Mouse (Mus musculus) granulocyte monocyte progenitor cell, adult 5-6 weeks (primary cell): ENCODE data around the gene Rtp3. TPM values are rescaled to one million over a fixed set of nuclear protein-coding genes. Genes with fewer than 3 reads are reported as not detected.
A peak's percentile ranks its signal among the peaks of the same experiment; 100 is the strongest.

ENCODE experiments used
- ATAC-seq: replicated peaks from 2 replicates; pipeline ENCODE4 v1.8.0; 2016; ENCODE audit warnings: mild to moderate bottlenecking, moderate TSS enrichment, inconsistent platforms; ENCODE audit not compliant: poor library complexity, severe bottlenecking
- total RNA-seq, 2 experiments: library from RNA; stranded (forward) in 1 of 2; stranded (reverse) in 1 of 2; fragments of 200-712, 200-1000 nt in 1 of 2; fragments of >200 nt in 1 of 2; fragmentation: Nextera tagmentation in 1 of 2; gene quantifications; 2 replicates each; pipeline ENCODE4 v1.2.3; 2014 to 2017

The Rtp3 gene
- total RNA-seq, 2 experiments from 2014 or later = not detected

DNA sequence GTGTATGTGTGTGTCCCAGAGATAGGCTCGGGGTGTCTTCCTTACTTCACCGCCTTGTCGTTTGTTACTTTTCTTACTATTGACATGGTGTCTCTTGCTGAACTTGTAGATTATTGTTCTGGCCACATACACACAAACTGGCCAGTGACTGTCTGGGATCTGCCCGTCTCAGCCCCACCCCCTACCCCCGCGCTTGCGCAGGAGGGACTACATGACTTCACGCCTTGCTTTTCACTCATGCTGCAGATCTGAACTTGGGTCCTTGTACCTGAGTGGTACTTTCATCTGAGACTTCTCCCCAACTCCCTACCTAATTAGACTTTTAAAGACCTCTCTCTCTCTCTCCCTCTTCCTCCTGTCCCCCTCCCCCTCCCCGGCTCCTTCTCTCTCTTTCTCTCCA, 6.3 kb downstream of the Rtp3 start:
- no peak for ATAC-seq

DNA sequence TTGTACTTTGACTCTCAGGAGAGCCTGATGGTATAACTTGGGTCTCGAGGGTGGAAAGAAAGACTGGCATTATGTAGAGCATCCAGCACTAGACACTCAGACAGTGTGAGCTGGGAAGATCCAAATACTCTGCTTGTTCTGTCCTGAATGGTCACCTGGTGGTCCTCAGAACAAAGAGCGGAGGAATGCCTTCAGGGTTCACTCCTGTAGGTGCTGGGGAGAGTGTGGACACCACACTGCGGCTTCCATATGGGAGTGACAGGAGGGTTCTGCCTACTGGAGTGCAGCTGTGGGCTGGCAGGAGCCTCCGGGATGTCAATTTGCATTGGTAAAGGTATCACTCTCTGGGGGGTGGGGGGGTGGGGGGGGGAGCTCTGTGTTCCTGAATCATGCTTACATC, 8.0 kb downstream of the Rtp3 start:
- no peak for ATAC-seq

- ATAC-seq = no peak
These were observed 11.0 kb downstream of the Rtp3 start for GRCm38 (mm10) chr9:110979411-110979810.

- ATAC-seq = no peak
These were observed 24.5 kb downstream of the Rtp3 start for GRCm38 (mm10) chr9:110965910-110966231.

DNA sequence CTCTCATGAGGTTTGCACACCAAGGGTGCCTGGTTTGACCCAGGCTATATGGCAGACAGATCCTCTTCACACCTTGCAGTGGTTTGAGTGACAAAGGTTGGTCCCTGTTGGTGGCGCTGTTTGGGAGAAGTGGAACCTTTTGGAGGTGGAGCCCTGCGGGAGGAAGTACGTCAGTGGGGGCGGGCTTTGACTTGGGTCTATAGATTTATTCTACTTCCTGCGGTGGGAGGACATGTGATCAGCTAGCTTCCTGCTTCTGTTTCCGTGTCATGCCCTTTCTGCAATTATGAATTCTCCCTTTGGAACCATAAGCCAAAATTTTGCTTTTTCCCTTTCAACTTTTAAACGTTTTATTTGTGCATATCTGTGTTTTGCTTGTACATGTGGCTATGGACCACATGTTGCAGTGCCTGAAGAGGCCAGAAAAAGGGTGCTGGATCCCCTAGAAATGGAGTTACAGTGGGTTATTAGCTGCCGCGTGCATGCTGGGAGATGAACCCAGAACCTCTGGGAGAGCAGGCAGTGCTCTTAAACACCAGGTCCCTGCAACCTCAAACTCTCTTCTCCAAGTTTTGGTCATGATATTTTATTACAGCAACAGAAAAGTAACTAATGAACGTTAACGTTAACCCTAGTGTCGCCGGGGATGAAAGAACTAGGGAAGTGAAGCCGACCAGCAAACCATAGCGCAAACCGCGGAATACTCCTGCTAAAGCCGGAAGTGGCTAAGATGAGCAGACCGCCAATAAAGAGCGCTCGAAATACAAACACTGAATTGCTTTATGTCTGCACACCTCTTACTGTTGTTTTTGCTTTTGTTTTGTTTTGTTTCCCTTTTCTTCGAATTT, 25.1 kb downstream of the Rtp3 start:
- no peak for ATAC-seq

DNA sequence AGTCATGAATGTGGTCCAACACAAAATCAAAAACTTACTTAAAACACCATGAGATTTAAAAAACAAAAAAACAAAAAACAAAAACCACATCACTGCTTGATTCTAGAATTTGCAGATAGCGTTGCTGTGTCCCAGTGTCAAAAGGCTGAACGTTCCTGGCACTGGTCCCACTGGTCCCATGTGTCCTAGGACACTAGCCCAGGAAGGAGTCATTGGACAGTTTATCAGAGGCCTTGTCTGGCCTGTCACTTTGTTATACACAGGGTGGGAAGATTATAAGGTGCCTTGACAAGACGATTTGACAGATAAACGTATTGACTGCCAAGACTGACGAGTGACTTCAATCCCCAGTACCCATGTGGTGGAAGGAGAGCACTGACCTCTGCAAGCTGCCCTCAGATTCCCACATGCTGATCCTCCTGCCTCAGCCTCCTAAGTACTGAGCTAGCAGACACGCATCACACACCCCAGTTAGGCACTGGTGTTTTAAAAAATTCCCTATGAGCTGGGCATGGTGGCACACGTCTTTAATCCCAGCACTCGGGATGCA, 26.7 kb downstream of the Rtp3 start:
- no peak for ATAC-seq

- ATAC-seq = no peak
These were observed 29.0 kb downstream of the Rtp3 start for GRCm38 (mm10) chr9:110961386-110961785.

DNA sequence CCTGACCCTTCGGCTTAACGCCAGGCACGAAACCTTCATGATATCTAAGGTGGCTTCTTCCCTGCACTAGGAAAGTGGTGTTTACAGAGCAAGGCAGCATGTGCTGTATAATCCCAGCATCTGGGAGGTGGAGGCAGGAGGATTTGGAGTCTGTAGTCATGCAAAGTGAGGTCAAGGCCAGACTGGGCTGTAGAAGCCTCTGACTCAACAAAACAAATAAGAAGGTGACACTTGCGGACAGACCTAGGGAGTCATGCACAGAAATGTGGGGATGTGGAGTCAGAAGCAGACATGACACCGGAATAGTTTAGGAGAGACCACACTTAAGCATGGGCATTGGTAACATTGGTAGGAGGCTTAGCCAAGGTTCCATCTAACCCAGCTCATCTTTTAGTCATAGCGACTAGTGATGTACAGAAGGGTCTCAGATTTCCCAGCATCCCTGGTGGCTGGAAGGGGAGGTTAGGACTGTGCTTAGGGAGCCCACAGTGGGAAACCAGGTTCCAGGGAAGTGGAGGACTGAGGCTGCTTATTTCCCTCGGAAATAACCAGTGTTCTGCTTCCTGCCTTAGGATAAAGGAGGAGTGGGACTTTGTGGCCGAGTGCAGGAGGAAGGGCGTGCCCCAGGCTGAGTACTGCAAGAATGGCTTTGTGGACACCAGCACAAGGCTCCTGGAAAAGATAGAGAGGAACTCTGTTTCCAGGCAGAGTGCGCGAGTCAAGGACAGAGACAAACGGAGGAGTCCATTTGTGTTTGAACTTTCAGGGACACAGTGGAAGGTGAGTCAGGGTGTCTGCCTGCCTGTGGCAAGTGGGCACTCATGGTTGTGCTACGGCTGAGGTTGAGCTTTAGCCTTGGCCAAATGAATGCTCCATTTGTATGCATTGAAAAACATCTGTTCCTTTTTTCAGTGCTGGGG, 29.9 kb downstream of the Rtp3 start:
- no peak for ATAC-seq

DNA sequence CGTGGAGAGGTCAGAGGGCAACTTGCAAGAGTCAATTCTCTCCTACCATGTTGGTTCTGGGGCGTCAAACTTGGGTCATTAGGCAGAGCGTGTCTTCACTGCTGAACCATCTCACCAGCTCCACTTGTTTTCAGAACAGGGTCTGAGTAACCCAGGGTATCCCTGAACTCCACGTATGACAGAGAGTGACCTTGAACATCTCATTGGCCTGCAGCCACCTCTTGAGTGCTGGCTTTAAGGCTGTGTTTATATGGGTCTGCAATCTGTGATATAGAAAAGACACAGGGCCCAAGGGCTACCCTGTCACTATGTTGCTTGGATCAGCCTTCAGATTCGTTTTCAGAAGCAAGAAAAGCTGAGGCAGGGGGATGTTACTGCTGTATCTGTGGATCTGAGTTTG, 30.7 kb downstream of the Rtp3 start:
- no peak for ATAC-seq

- ATAC-seq = no peak
These were observed 34.4 kb downstream of the Rtp3 start for GRCm38 (mm10) chr9:110955962-110956361.

DNA sequence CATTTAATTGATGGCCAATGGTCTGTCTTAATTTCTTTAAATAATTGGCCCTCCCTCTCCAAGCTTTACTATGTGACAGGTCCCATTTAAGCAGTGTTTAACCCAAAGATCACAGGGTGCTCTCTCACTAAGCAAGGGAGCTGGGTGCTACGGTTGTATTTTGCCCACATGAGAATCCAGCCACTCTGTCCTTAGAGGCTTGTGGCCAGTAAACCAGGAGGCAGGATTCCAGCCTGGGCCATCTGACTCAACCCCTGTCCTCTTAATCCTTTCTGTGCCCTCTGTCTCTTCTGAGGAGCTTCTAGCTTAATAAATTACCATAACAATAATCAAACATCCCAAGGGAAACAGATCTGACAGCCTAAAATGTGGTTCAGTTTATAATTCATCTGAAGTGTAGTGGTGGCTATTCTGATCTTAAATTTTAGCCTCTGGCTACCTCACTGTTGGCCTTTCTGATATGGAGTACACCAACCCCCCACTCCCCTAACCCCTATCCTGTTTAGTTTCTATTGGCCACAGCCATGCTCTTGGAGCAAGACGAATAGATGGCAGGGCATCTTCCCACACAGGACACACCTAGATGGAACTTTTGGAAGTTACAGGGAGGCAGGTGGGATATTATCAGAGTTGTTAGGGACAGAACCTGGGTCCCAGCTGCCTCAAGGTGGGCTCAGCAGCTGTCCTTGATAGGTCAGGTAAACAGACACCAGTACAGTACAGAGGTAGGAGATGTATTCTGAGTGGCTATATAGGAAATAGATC, 35.5 kb downstream of the Rtp3 start:
- ATAC-seq = no peak

DNA sequence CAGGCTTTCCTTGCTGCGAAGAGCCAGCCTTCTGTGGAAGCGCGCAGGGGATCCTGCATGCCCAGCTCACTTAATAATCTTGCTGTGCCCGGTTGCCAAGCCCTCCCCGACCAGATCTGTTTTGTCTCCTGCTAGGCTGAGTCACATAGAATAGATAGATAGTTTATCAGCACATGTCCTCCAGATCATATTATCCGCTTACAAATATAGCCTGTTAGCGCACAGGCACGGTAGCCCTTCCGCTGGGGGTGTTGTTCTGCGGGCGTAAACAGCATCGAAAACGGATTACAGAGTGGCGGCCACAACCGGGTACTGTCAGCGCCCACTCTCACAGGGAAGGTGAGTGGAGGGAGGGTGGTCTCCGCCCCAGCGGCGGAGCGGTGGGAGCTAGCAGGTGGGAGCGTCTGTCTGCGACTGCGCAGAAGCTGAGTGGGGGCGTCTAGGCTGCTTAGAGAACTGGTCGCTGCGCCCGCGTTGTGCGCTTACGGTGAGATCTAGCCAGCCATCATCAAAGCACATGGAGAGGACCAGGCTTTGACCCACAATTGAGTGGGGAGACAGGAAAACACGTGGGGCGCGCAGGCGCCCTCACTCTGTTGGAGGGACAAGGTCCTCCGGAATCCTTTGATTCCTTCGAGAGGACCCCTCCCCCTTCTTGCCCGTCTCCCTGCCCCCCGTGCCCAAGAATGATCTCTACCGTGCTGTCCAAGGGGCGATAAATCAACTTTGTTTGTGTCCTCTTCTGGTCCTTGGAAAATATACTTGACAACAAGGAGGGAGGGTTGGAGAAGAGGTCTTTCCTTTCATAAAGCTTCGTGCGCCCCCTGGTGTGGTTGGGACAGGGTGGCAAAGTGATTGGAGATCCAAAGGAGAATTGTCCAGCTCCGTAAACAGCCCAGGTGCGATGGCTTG, 36.6 kb downstream of the Rtp3 start:
- peak; percentile 40 for ATAC-seq

GRCm38 (mm10) chr9:110952931-110953549, 37.3 kb downstream of the Rtp3 start:
- no peak for ATAC-seq

DNA sequence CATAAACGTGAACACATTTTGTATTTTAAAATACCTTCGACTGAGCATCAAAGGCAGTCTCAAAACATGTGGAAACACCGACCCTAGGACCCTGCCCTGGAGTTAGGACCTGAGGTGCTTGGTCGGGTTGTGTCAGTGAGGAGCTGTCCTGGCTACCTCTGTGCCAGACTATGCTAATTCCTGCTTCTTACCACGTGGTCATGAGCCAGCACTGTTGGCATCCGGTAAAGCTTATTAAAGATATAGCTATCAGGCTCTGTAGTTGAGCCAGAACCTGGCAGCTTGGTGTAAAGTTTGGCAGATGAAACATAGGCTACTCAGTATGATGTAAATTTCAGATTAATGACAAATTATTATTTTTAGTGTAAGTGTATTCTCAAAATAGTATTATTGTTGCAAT, 38.0 kb downstream of the Rtp3 start:
- ATAC-seq = peak; percentile 20; the same call in 1 of the 2 replicates

GRCm38 (mm10) chr9:110951866-110952265, 38.5 kb downstream of the Rtp3 start:
- ATAC-seq = peak; percentile 78

DNA sequence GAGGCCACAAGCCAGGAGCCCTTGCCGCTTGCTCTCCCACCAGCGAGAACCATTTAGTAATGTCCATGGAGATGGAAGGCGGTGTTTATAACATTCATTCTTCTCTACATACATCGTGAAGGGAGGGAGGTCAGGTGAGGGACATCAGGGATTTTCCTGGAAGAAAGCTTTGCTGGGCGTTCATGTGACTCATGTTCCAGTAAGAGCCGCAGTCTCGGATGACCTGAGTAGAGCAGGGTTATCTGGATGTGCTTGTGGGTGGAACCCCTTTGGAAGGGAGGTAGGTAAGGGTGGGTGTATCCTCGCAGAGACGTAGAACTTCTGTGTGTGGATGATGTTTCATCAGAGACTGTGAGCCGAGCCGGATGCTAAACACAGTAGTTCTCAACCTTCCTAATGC, 39.0 kb downstream of the Rtp3 start, which contains the start of gene Lrrc2:
TSS of gene Lrrc2 (plus strand) at position 149 of the 400 bp plus-strand sequence.
- ATAC-seq = peak; percentile 10; the same call in 1 of the 2 replicates

DNA sequence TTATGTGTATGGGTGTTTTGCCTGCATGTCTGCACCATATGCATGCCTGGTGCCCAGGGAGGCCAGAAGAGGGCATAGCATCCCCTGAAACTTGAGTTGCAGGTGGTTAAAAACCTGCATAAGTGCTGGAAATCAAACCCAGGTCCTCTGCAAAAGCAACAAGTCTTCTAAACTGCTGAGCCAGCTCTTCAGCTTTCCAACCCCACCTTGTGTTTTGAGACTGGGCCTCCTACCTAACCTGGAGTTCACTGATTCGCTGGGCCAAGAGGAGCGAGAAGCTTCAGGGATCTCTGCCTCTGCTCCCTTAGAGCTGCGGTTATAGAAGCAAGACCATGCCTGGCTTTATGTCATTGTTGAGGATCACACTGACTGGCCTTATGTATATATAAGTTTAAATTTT, 40.3 kb downstream of the Rtp3 start:
- ATAC-seq = no peak

DNA sequence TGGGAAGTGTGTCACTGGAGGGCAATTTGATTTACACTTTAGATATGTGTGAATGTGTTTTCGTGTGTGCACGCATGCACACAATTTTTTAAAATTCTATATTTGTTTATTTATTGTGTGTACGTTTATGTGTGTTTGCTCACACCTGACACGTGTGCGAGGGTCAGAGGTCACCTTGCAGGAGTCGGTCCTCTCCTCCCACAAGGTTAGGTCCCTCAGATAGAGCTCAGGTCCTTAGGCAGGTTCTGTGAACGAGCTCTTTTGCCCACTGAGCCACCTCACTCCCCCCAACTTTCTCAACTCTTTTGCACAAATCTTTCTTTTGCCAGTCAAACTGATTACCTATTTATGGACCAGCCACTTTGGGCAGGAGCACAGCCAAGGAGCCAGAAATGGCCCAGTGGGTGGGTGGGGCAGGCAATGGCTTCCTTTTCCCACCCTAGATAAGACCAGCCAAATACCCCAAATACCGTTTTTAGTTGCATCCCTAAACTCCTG, 41.5 kb downstream of the Rtp3 start:
- no peak for ATAC-seq

DNA sequence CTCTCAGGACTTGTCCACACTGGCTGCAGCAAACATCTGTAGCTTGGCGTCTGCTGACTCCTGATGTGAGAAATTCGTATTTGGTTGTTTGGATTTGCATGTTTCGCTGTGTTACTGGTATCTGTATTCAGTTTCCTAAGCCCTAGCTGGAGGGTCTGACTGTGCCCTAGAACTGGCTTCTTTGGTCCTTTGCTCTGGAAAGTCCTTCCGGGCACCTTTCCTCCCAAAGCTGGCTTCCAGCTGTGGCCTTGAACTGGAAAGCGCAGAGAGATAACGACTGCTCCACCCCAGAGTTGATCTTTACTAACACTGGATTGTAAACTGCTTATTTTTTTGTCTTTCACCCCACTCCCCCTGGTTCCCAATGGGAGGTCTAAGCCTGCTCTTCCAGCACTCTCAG, 42.5 kb downstream of the Rtp3 start:
- no peak for ATAC-seq
